In the genomic region with DNA sequence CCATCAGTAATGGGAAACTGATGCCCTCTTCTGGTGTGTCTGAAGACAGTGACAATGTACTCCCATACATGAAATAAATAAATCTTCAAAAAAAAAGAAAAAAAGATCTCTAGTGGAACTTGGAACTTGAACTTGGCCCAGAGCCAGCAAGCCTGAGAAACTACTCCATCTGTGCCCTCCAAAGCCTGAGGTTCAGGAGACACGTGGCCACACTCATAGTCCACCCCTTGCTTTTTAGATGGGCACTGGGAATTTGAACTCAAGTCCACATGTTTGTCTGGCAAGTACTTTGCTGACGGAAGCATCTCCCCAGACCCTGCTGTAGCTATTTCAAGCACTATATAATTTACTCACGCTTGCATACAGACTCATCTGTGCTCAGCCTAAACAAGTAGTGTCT, we compare ENCODE assay signal across 25 mouse cellular contexts. TPM values are rescaled to one million over a fixed set of nuclear protein-coding genes. Genes with fewer than 3 reads are reported as not detected.
DNase-seq lines count a peak whose midpoint lies in the region; ATAC-seq and TF ChIP-seq lines count a peak whose summit lies in the region.
"Had no signal": no experiment of that assay in that cellular context is flagged by ENCODE, and none has a peak within 500 bp of the region (broad histone marks: within the 10 kb centered on the region; RNA-seq: fewer than 3 reads in every experiment).

No protein-coding gene starts in this region.

- DNase-seq in heart, adult 11 months, result peak; percentile 87
- DNase-seq in heart, postnatal 25 days (ENCODE audit: low spot score), result no peak
- peak; percentile 32 for DNase-seq in left cerebral cortex, postnatal 4 days
- no peak for DNase-seq in left cerebral cortex, adult 2 months (ENCODE audit: extremely low spot score in 1 of 2, low spot score in 2 of 2)
- peak; percentile 69 for DNase-seq in kidney, adult 9 months
- DNase-seq in kidney, postnatal 25 days, result peak; percentile 71 to 86
- DNase-seq: cerebellum, adult 2 months; cerebellum, postnatal 36 days; gastrocnemius, adult 2 months; gastrocnemius, postnatal 36 days; heart, adult 2 months; heart, postnatal 14 days; liver, postnatal 0 days; midbrain, embryonic 14.5 days; spleen, adult 18-20 months; thymus, postnatal 14 days had no signal

- no peak for ATAC-seq in frontal cortex, adult (ENCODE audit: low TSS enrichment)
- ATAC-seq: forebrain, embryonic 13.5 days; hindbrain, embryonic 16.5 days; liver, embryonic 12.5 days; liver, postnatal 0 days had no signal

- H3K27ac ChIP-seq in left cerebral cortex, adult 2 months, result no peak overlapping the region
- H3K27ac ChIP-seq: forebrain, embryonic 13.5 days; limb, embryonic 12.5 days; liver, embryonic 12.5 days; macrophage; neural tube, embryonic 15.5 days had no signal

- H3K4me3 ChIP-seq in left cerebral cortex, adult 2 months, result no peak overlapping the region
- H3K4me3 ChIP-seq: forebrain, embryonic 13.5 days; gastrocnemius, adult 2 months; heart, adult 2 months; heart, embryonic 13.5 days; limb, embryonic 12.5 days; liver, embryonic 12.5 days; neural tube, embryonic 15.5 days had no signal

- TF ChIP-seq CTCF in left cerebral cortex, adult 2 months (IDR thresholded peaks at IDR 0.05), result no peak

- intact Hi-C loops in heart, postnatal 25 days (cut with DNase I), result loop anchor here (2.0 kb wide), 1 partner anchor 18 kb away; no protein-coding TSS in a partner anchor
- intact Hi-C loops in left cerebral cortex, postnatal 4 days (cut with DNase I), result no loop called here
- intact Hi-C loops in left cerebral cortex, adult 2 months (cut with DNase I), result no loop called here

RNA-seq across cellular contexts. Expression of a gene that starts 19.3 kb away (rescaled TPM):
- total RNA-seq in heart, postnatal 25 days (2021), result 10 to 100 TPM in 1 of 2 experiments, 1 to 10 TPM in 1; 10.0 to 13.3 TPM
- total RNA-seq in left cerebral cortex, postnatal 4 days (2021), result 1 to 10 TPM; 2.9 to 3.7 TPM
- total RNA-seq in left cerebral cortex, adult 2 months (2021), result 10 to 100 TPM; 28.7 to 31.3 TPM

RNA-seq across cellular contexts. Expression of a gene that starts 27.8 kb away (rescaled TPM):
- not detected for total RNA-seq in heart, postnatal 25 days (2021)
- total RNA-seq in left cerebral cortex, postnatal 4 days (2021), result 1 to 10 TPM; 1.4 to 1.5 TPM
- under 1 TPM; 0.45 to 0.77 TPM for total RNA-seq in left cerebral cortex, adult 2 months (2021)
- total RNA-seq: gastrocnemius, adult 2 months; gastrocnemius, postnatal 36 days; heart, adult 2 months; megakaryocyte-erythroid progenitor cell, adult 5-6 weeks had no signal

RNA-seq across cellular contexts. Expression of a gene that starts 27.8 kb away (rescaled TPM):
- 10 to 100 TPM; 28.1 to 31.5 TPM for total RNA-seq in heart, postnatal 25 days (2021)
- total RNA-seq in left cerebral cortex, postnatal 4 days (2021), result 10 to 100 TPM; 20.2 to 22.8 TPM
- 10 to 100 TPM; 30.7 to 38.0 TPM for total RNA-seq in left cerebral cortex, adult 2 months (2021)

RNA-seq across cellular contexts. Expression of a gene that starts 58.2 kb away (rescaled TPM):
- 100 to 1,000 TPM; 125 to 136 TPM for total RNA-seq in heart, postnatal 25 days (2021)
- under 1 TPM in 1 of 2 experiments, not detected in 1; 0.06 TPM for total RNA-seq in left cerebral cortex, postnatal 4 days (2021)
- under 1 TPM; 0.14 to 0.20 TPM for total RNA-seq in left cerebral cortex, adult 2 months (2021)
- total RNA-seq: megakaryocyte-erythroid progenitor cell, adult 5-6 weeks had no signal

Comparison
In these comparisons a context has a peak if more than half of its experiments do, and no peak if none do; other contexts are left out.
1. DNase-seq: peak in heart, adult 11 months (single experiment), left cerebral cortex, postnatal 4 days (single experiment), kidney, adult 9 months (single experiment) and kidney, postnatal 25 days (2 of 2); none in heart, postnatal 25 days (single experiment) and left cerebral cortex, adult 2 months (0 of 2).